Mouse (Mus musculus): Measurements from ENCODE around the gene AF067061. TPM values are rescaled to one million over a fixed set of nuclear protein-coding genes. Genes with fewer than 3 reads are reported as not detected.
"Not testable (repeated sequence)": the region's sequence is repeated elsewhere in the genome, so short reads cannot be mapped to it uniquely, and the experiment has no call there.

Gene AF067061
- polyA plus RNA-seq (2016; fragmentation: Nextera tagmentation; extraction: Ambion mirVana): not detected in 2 replicates

- not testable (repeated sequence) for H3K4me3 ChIP-seq; H3K9me3 ChIP-seq (replicated peaks); H3K4me1 ChIP-seq; H3K36me3 ChIP-seq; H3K27ac ChIP-seq (replicated peaks); DNase-seq (ENCODE audit: low spot score); H3K27me3 ChIP-seq (ENCODE audit: low read depth, poor library complexity, severe bottlenecking)
- 89% methylated on average over 2 of the region's 2 CpGs for WGBS
Measured at GRCm38 (mm10) chr13:120262870-120263269, at the start of gene AF067061. Gene AF067061 (plus strand): TSS chr13:120263114.

- H3K27me3 ChIP-seq (ENCODE audit: low read depth, poor library complexity, severe bottlenecking); H3K27ac ChIP-seq (replicated peaks); DNase-seq (ENCODE audit: low spot score); H3K36me3 ChIP-seq; H3K9me3 ChIP-seq (replicated peaks); H3K4me1 ChIP-seq; H3K4me3 ChIP-seq: not testable (repeated sequence)
- no CpG with 5 or more reads among the region's 2 CpGs for WGBS
Measured at GRCm38 (mm10) chr13:120215847-120216246, 47.1 kb upstream of the AF067061 start, which contains the start of gene Gm21762. Gene Gm21762 (minus strand): TSS chr13:120215947.

- H3K27me3 ChIP-seq (ENCODE audit: low read depth, poor library complexity, severe bottlenecking); H3K4me3 ChIP-seq; H3K27ac ChIP-seq (replicated peaks); H3K36me3 ChIP-seq; H3K4me1 ChIP-seq; DNase-seq (ENCODE audit: low spot score); H3K9me3 ChIP-seq (replicated peaks): not testable (repeated sequence)
- 82% methylated on average over 5 of the region's 5 CpGs for WGBS
Measured at GRCm38 (mm10) chr13:120220922-120221321, 42.0 kb upstream of the AF067061 start.

GRCm38 (mm10) chr13:120223012-120223659 is 39.8 kb upstream of the AF067061 start:
- H3K36me3 ChIP-seq; H3K27me3 ChIP-seq (ENCODE audit: low read depth, poor library complexity, severe bottlenecking); H3K4me3 ChIP-seq; DNase-seq (ENCODE audit: low spot score); H3K4me1 ChIP-seq; H3K27ac ChIP-seq (replicated peaks); H3K9me3 ChIP-seq (replicated peaks): not testable (repeated sequence)
- WGBS: 92% methylated on average over 16 of the region's 25 CpGs

GRCm38 (mm10) chr13:120231798-120232197 is 31.1 kb upstream of the AF067061 start:
- H3K36me3 ChIP-seq; H3K9me3 ChIP-seq (replicated peaks); DNase-seq (ENCODE audit: low spot score); H3K4me1 ChIP-seq; H3K4me3 ChIP-seq; H3K27ac ChIP-seq (replicated peaks); H3K27me3 ChIP-seq (ENCODE audit: low read depth, poor library complexity, severe bottlenecking): not testable (repeated sequence)
- 92% methylated on average over 17 of the region's 17 CpGs for WGBS

- H3K4me1 ChIP-seq; H3K27ac ChIP-seq (replicated peaks); H3K9me3 ChIP-seq (replicated peaks); H3K27me3 ChIP-seq (ENCODE audit: low read depth, poor library complexity, severe bottlenecking); H3K36me3 ChIP-seq; H3K4me3 ChIP-seq; DNase-seq (ENCODE audit: low spot score): not testable (repeated sequence)
- WGBS: 81% methylated on average over 13 of the region's 25 CpGs
Measured at GRCm38 (mm10) chr13:120232447-120233049, 30.4 kb upstream of the AF067061 start.

- not testable (repeated sequence) for DNase-seq (ENCODE audit: low spot score); H3K9me3 ChIP-seq (replicated peaks); H3K4me3 ChIP-seq; H3K36me3 ChIP-seq; H3K27me3 ChIP-seq (ENCODE audit: low read depth, poor library complexity, severe bottlenecking); H3K4me1 ChIP-seq; H3K27ac ChIP-seq (replicated peaks)
Measured at GRCm38 (mm10) chr13:120238811-120239210, 24.1 kb upstream of the AF067061 start, which contains the start of gene Gm21731. Gene Gm21731 (plus strand): TSS chr13:120239111.

GRCm38 (mm10) chr13:120251208-120251924 is 11.5 kb upstream of the AF067061 start:
- not testable (repeated sequence) for DNase-seq (ENCODE audit: low spot score); H3K27me3 ChIP-seq (ENCODE audit: low read depth, poor library complexity, severe bottlenecking); H3K4me1 ChIP-seq; H3K9me3 ChIP-seq (replicated peaks); H3K36me3 ChIP-seq; H3K4me3 ChIP-seq; H3K27ac ChIP-seq (replicated peaks)
- WGBS: 92% methylated on average over 2 of the region's 3 CpGs

GRCm38 (mm10) chr13:120258817-120259658 is 3.9 kb upstream of the AF067061 start:
- H3K27ac ChIP-seq (replicated peaks); H3K4me3 ChIP-seq; DNase-seq (ENCODE audit: low spot score); H3K4me1 ChIP-seq; H3K36me3 ChIP-seq; H3K27me3 ChIP-seq (ENCODE audit: low read depth, poor library complexity, severe bottlenecking); H3K9me3 ChIP-seq (replicated peaks): not testable (repeated sequence)
- 85% methylated on average over 3 of the region's 3 CpGs for WGBS

- not testable (repeated sequence) for H3K4me3 ChIP-seq; H3K27me3 ChIP-seq (ENCODE audit: low read depth, poor library complexity, severe bottlenecking); H3K27ac ChIP-seq (replicated peaks); H3K36me3 ChIP-seq; DNase-seq (ENCODE audit: low spot score); H3K9me3 ChIP-seq (replicated peaks); H3K4me1 ChIP-seq
- 69% methylated on average over 3 of the region's 3 CpGs for WGBS
Measured at GRCm38 (mm10) chr13:120259718-120260117, 3.2 kb upstream of the AF067061 start.

GRCm38 (mm10) chr13:120277837-120278236 is 14.9 kb downstream of the AF067061 start:
- H3K27ac ChIP-seq (replicated peaks); H3K36me3 ChIP-seq; H3K4me1 ChIP-seq; H3K9me3 ChIP-seq (replicated peaks); H3K27me3 ChIP-seq (ENCODE audit: low read depth, poor library complexity, severe bottlenecking); DNase-seq (ENCODE audit: low spot score); H3K4me3 ChIP-seq: not testable (repeated sequence)
- WGBS: 30% methylated on average over 2 of the region's 2 CpGs

- Histone ChIP-seq H3K4me1 (no peaks in the 10 kb centered on the region), H3K27ac (replicated peaks) (no peak overlapping the region), H3K9me3 (replicated peaks) (no peaks in the 10 kb centered on the region), H3K27me3 (ENCODE audit: low read depth, poor library complexity, severe bottlenecking) (no peaks in the 10 kb centered on the region), H3K4me3 (no peak overlapping the region), H3K36me3 (no peaks in the 10 kb centered on the region)
- whole genome bisulfite sequencing: 94% methylated on average over 9 of the region's 9 CpGs
- DNase-seq (ENCODE audit: low spot score): no peak
Measured at GRCm38 (mm10) chr13:120278784-120279183, 15.9 kb downstream of the AF067061 start.
